Mouse (Mus musculus) thymus, postnatal 14 days (tissue): ENCODE measurements around the gene Gm28434.

ENCODE experiments used
- DNase-seq: peaks from one replicate; pipeline ENCODE4 v3.0.0; 2021

Gene Gm28434

GRCm38 (mm10) chr5:87969201-87969600 lies at the start of gene Gm28434, which contains the start of gene 2310003L06Rik:
Gene Gm28434, plus strand, starts transcription at chr5:87969517.
Gene 2310003L06Rik, plus strand, starts transcription at chr5:87969459.
- no peak for DNase-seq

- DNase-seq, result no peak
These were observed 43.9 kb upstream of the Gm28434 start, which contains the start of gene Csn3 for GRCm38 (mm10) chr5:87925372-87925771. Gene Csn3, plus strand, starts transcription at chr5:87925579.

GRCm38 (mm10) chr5:87931603-87932002 lies 37.7 kb upstream of the Gm28434 start:
- DNase-seq, result no peak

DNA sequence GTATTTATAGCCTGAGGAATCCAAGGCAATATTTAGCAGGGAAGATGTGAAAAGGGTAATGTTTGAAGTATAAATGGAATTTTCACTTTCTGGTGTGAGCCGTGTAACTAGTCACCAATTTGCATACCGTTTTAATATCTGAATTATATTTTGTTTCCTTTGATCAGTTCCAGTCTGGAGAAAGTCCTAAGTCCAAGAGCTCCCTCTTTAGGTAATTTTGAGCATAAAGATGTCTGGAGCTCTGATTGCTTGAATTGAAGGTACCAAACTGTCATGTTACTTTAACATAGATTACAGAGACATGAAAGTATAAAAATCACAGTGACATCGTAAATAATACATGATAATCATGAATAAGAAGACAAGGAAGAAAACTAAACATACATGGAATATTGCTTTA lies 28.6 kb upstream of the Gm28434 start:
- DNase-seq, result no peak

GRCm38 (mm10) chr5:87942515-87942914 lies 26.8 kb upstream of the Gm28434 start:
- no peak for DNase-seq

DNA sequence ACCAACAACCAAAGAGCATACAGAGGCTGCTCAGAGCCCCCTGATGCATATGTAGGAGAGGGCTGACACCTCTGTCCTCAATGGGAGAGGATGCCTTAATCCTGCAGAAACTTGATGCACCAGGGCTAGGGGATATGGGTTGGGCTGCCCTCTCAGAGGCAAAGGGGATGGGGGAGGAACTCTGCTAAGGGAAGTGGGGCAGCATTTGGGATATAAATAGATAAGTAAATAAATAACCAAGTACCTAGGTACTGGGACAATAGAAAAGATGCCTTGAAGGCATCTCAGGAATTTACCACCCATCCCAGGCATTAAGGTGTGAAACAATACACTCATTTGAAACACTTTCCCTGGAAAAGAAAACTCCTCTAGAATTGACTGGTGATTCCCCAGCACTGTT lies 17.5 kb upstream of the Gm28434 start:
- no peak for DNase-seq

DNA sequence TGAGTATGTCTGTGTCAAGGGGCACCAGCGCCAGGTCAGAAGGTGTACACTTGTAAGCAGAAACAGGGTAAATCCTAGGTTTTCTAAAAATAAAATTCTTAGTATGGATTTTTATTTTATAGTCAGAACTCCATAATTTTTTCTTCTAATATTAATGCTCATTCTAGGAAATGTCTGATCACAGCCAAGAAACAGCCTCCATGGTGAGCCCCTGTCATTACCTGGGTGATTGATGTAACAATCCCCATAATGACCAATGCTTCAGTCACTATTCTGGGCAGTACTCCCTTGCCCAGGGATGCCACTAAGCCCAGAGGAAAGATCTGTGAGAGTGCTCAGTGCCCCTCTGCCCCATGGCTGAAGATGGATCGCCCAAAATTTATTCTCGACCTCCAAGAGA lies 9.8 kb downstream of the Gm28434 start, which contains the start of gene Cabs1:
Cabs1 (plus strand) TSS at position 301 of the 400 bp plus-strand sequence.
- no peak for DNase-seq

DNA sequence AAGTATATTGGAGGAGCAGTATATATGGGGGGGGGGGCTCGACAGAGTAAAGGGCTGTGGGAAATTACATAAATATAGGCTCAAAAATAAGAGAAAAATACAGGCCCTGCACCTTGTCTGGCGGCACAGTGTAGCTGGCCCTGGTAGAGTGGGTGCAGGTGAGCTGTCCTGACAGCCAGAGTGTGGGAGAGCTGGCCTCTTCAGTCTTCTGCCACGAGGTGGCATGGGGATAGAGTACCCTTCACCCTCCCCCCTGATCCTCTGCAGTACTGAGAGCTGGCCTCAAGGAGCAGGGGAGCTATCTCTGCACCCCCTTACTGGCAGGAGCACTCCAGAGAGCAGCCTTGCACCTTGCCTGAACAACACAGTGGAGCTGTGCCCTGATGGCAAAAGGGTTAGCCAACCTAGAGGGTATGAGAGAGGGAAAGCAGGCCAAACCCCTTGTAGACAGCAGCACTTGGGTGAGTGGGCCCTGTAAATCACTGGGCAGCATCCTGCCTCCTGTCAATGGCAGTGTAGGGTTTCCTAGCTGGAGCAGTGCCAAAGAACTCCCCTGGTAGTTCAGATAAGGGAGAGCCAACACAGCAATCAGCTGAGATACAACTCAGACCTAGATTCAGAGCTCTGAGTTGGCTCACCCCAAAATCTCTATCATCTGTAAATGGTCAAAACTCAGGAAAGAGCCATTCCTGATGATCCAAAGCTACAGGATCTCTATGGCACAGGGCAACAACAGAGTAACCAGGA lies 13.3 kb downstream of the Gm28434 start:
- no peak for DNase-seq

DNA sequence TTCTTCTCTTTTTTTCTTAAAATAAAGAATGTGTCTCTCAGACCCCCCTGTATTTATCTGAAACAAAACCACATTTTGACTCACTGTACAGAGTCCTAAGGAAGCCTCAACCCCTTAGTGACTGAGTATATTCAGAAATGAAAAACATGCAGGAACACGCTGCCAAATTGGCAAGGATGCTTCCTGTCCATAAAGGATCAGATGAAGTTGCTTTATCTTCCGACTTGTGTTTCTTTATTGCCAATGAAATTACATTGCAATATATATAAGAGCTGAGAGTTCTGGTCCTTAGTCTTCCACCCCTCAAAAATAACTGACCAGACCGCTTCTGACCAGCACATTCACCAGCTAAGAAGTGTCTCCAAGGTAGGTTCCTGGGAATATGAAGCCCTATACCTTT lies 32.9 kb downstream of the Gm28434 start, which contains the start of gene Smr3a:
Smr3a (plus strand) TSS at position 301 of the 400 bp plus-strand sequence.
- DNase-seq, result no peak

DNA sequence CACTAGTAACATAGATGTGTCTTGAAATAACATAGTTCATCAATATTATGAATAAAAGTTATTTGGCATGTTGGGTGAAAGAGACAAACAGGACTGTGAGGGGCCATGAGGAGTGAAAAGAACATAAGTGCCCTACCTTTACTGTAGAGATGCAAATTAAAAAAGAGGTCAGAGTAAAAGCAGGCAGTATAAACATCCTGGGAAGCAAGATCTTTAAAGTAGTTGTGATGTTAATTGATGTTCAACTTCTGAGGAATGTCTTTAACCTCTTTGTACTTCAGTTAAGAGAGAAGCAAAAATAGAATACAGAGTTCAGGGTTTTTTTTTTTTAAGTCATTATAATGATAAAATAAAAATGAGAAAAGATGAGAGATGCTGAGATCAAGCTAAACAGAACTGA lies 35.9 kb downstream of the Gm28434 start:
- no peak for DNase-seq
